Mouse (Mus musculus): ENCODE measurements around the gene Fndc9. TPM values are rescaled to one million over a fixed set of nuclear protein-coding genes. Genes with fewer than 3 reads are reported as not detected.

Gene Fndc9
- polyA plus RNA-seq, 1 experiment from 2014 or later: 0.09 TPM

GRCm38 (mm10) chr11:46248352-46248751 is 13.0 kb downstream of the Fndc9 start:
- H3K9me3 ChIP-seq (ENCODE audit: low read length): no peaks in the 10 kb centered on the region
- no peak overlapping the region for H3K4me3 ChIP-seq (ENCODE audit: low read length)
- no peak overlapping the region for H3K9ac ChIP-seq (replicated peaks; ENCODE audit: low read length)
- no peaks in the 10 kb centered on the region for H3K27me3 ChIP-seq (ENCODE audit: insufficient read depth, low read length)
- H3K4me2 ChIP-seq (replicated peaks; ENCODE audit: low read depth, low read length): no peak overlapping the region
- H3K36me3 ChIP-seq (ENCODE audit: insufficient read depth, low read length): no peaks in the 10 kb centered on the region
- no peaks in the 10 kb centered on the region for H3K4me1 ChIP-seq (ENCODE audit: insufficient read depth, low read length)
- 83% methylated on average over 3 of the region's 3 CpGs for WGBS
- ATAC-seq (ENCODE audit: low FRiP score, low TSS enrichment): no peak
- no peak overlapping the region for H3K27ac ChIP-seq (ENCODE audit: low read length)

GRCm38 (mm10) chr11:46251994-46252393 is 16.7 kb downstream of the Fndc9 start:
- Histone ChIP-seq H3K27ac (ENCODE audit: low read length) (no peak overlapping the region), H3K36me3 (ENCODE audit: insufficient read depth, low read length) (peaks cover 4% of the 10 kb centered on the region), H3K4me1 (ENCODE audit: insufficient read depth, low read length) (no peaks in the 10 kb centered on the region), H3K4me3 (ENCODE audit: low read length) (no peak overlapping the region), H3K9me3 (ENCODE audit: low read length) (peaks cover 2% of the 10 kb centered on the region; the same call in 1 of the 2 replicates), H3K27me3 (ENCODE audit: insufficient read depth, low read length) (no peaks in the 10 kb centered on the region), H3K9ac (replicated peaks; ENCODE audit: low read length) (no peak overlapping the region), H3K4me2 (replicated peaks; ENCODE audit: low read depth, low read length) (no peak overlapping the region)
- peak; percentile 31; the same call in 1 of the 2 replicates for ATAC-seq (ENCODE audit: low FRiP score, low TSS enrichment)
- 27% methylated on average over 7 of the region's 7 CpGs for WGBS

GRCm38 (mm10) chr11:46255291-46255690 is 20.0 kb downstream of the Fndc9 start:
- no peaks in the 10 kb centered on the region for H3K27me3 ChIP-seq (ENCODE audit: insufficient read depth, low read length)
- H3K9ac ChIP-seq (replicated peaks; ENCODE audit: low read length): no peak overlapping the region

GRCm38 (mm10) chr11:46258207-46258606 is 22.9 kb downstream of the Fndc9 start:
- H3K36me3 ChIP-seq (ENCODE audit: insufficient read depth, low read length): peaks cover 12% of the 10 kb centered on the region
- no peak overlapping the region for H3K9ac ChIP-seq (replicated peaks; ENCODE audit: low read length)
- no peaks in the 10 kb centered on the region for H3K27me3 ChIP-seq (ENCODE audit: insufficient read depth, low read length)
- 76% methylated on average over 4 of the region's 4 CpGs for WGBS
- H3K27ac ChIP-seq (ENCODE audit: low read length): no peak overlapping the region
- no peak for ATAC-seq (ENCODE audit: low FRiP score, low TSS enrichment)
- no peak overlapping the region for H3K4me2 ChIP-seq (replicated peaks; ENCODE audit: low read depth, low read length)
- H3K9me3 ChIP-seq (ENCODE audit: low read length): peaks cover 3% of the 10 kb centered on the region; the same call in 1 of the 2 replicates
- no peaks in the 10 kb centered on the region for H3K4me1 ChIP-seq (ENCODE audit: insufficient read depth, low read length)
- no peak overlapping the region for H3K4me3 ChIP-seq (ENCODE audit: low read length)

More at GRCm38 (mm10) chr11:46255291-46255690, 20.0 kb downstream of the Fndc9 start:
- no peak overlapping the region for H3K27ac ChIP-seq (ENCODE audit: low read length)
- no peak overlapping the region for H3K4me3 ChIP-seq (ENCODE audit: low read length)
- H3K36me3 ChIP-seq (ENCODE audit: insufficient read depth, low read length): peaks cover 6% of the 10 kb centered on the region
- H3K4me2 ChIP-seq (replicated peaks; ENCODE audit: low read depth, low read length): no peak overlapping the region
- H3K9me3 ChIP-seq (ENCODE audit: low read length): peaks cover 3% of the 10 kb centered on the region; the same call in 1 of the 2 replicates
- ATAC-seq (ENCODE audit: low FRiP score, low TSS enrichment): no peak
- H3K4me1 ChIP-seq (ENCODE audit: insufficient read depth, low read length): no peaks in the 10 kb centered on the region
- 98% methylated on average over 2 of the region's 2 CpGs for WGBS

- H3K36me3 ChIP-seq (ENCODE audit: insufficient read depth, low read length): peaks cover 12% of the 10 kb centered on the region
- H3K4me2 ChIP-seq (replicated peaks; ENCODE audit: low read depth, low read length): no peak overlapping the region
- peak; percentile 54; the same call in 1 of the 2 replicates for ATAC-seq (ENCODE audit: low FRiP score, low TSS enrichment)
- 82% methylated on average over 8 of the region's 8 CpGs for WGBS
- no peaks in the 10 kb centered on the region for H3K4me1 ChIP-seq (ENCODE audit: insufficient read depth, low read length)
- no peak overlapping the region for H3K9ac ChIP-seq (replicated peaks; ENCODE audit: low read length)
- H3K4me3 ChIP-seq (ENCODE audit: low read length): no peak overlapping the region
- H3K9me3 ChIP-seq (ENCODE audit: low read length): peaks cover 3% of the 10 kb centered on the region; the same call in 1 of the 2 replicates
- H3K27me3 ChIP-seq (ENCODE audit: insufficient read depth, low read length): no peaks in the 10 kb centered on the region
- no peak overlapping the region for H3K27ac ChIP-seq (ENCODE audit: low read length)
These were observed 23.4 kb downstream of the Fndc9 start for GRCm38 (mm10) chr11:46258749-46259148.

- no peak overlapping the region for H3K4me2 ChIP-seq (replicated peaks; ENCODE audit: low read depth, low read length)
- peaks cover 6% of the 10 kb centered on the region; the same call in 1 of the 2 replicates for H3K36me3 ChIP-seq (ENCODE audit: insufficient read depth, low read length)
- WGBS: 54% methylated on average over 3 of the region's 3 CpGs
These were observed 27.5 kb downstream of the Fndc9 start for GRCm38 (mm10) chr11:46262854-46263253.

GRCm38 (mm10) chr11:46263291-46263690 is 28.0 kb downstream of the Fndc9 start:
- H3K4me3 ChIP-seq (ENCODE audit: low read length): no peak overlapping the region
- H3K27me3 ChIP-seq (ENCODE audit: insufficient read depth, low read length): no peaks in the 10 kb centered on the region
- no peaks in the 10 kb centered on the region for H3K4me1 ChIP-seq (ENCODE audit: insufficient read depth, low read length)
- H3K27ac ChIP-seq (ENCODE audit: low read length): no peak overlapping the region
- H3K4me2 ChIP-seq (replicated peaks; ENCODE audit: low read depth, low read length): no peak overlapping the region
- ATAC-seq (ENCODE audit: low FRiP score, low TSS enrichment): no peak
- H3K9ac ChIP-seq (replicated peaks; ENCODE audit: low read length): no peak overlapping the region
- H3K9me3 ChIP-seq (ENCODE audit: low read length): no peaks in the 10 kb centered on the region
- 86% methylated on average over 11 of the region's 11 CpGs for WGBS
- H3K36me3 ChIP-seq (ENCODE audit: insufficient read depth, low read length): peaks cover 6% of the 10 kb centered on the region; the same call in 1 of the 2 replicates

More at GRCm38 (mm10) chr11:46262854-46263253, 27.5 kb downstream of the Fndc9 start:
- Histone ChIP-seq H3K27me3 (ENCODE audit: insufficient read depth, low read length) (no peaks in the 10 kb centered on the region), H3K4me3 (ENCODE audit: low read length) (no peak overlapping the region), H3K27ac (ENCODE audit: low read length) (no peak overlapping the region), H3K9ac (replicated peaks; ENCODE audit: low read length) (no peak overlapping the region), H3K9me3 (ENCODE audit: low read length) (no peaks in the 10 kb centered on the region), H3K4me1 (ENCODE audit: insufficient read depth, low read length) (no peaks in the 10 kb centered on the region)
- ATAC-seq (ENCODE audit: low FRiP score, low TSS enrichment): no peak

- no peak for ATAC-seq (ENCODE audit: low FRiP score, low TSS enrichment)
- 74% methylated on average over 3 of the region's 3 CpGs for WGBS
- H3K27me3 ChIP-seq (ENCODE audit: insufficient read depth, low read length): no peaks in the 10 kb centered on the region
These were observed 29.3 kb downstream of the Fndc9 start for GRCm38 (mm10) chr11:46264584-46264983.

GRCm38 (mm10) chr11:46265031-46265786 is 29.9 kb downstream of the Fndc9 start:
- no peak overlapping the region for H3K9ac ChIP-seq (replicated peaks; ENCODE audit: low read length)
- no peaks in the 10 kb centered on the region for H3K4me1 ChIP-seq (ENCODE audit: insufficient read depth, low read length)
- peaks cover 6% of the 10 kb centered on the region; the same call in 1 of the 2 replicates for H3K36me3 ChIP-seq (ENCODE audit: insufficient read depth, low read length)
- WGBS: 86% methylated on average over 11 of the region's 11 CpGs
- no peak for ATAC-seq (ENCODE audit: low FRiP score, low TSS enrichment)
- no peaks in the 10 kb centered on the region for H3K27me3 ChIP-seq (ENCODE audit: insufficient read depth, low read length)
- H3K9me3 ChIP-seq (ENCODE audit: low read length): no peaks in the 10 kb centered on the region
- no peak overlapping the region for H3K27ac ChIP-seq (ENCODE audit: low read length)
- no peak overlapping the region for H3K4me3 ChIP-seq (ENCODE audit: low read length)
- no peak overlapping the region for H3K4me2 ChIP-seq (replicated peaks; ENCODE audit: low read depth, low read length)

More at GRCm38 (mm10) chr11:46264584-46264983, 29.3 kb downstream of the Fndc9 start:
- Histone ChIP-seq H3K4me2 (replicated peaks; ENCODE audit: low read depth, low read length) (no peak overlapping the region), H3K4me3 (ENCODE audit: low read length) (no peak overlapping the region), H3K9me3 (ENCODE audit: low read length) (no peaks in the 10 kb centered on the region), H3K36me3 (ENCODE audit: insufficient read depth, low read length) (peaks cover 6% of the 10 kb centered on the region; the same call in 1 of the 2 replicates), H3K27ac (ENCODE audit: low read length) (no peak overlapping the region), H3K9ac (replicated peaks; ENCODE audit: low read length) (no peak overlapping the region), H3K4me1 (ENCODE audit: insufficient read depth, low read length) (no peaks in the 10 kb centered on the region)

- ATAC-seq (ENCODE audit: low FRiP score, low TSS enrichment): peak; percentile 72; the same call in 1 of the 2 replicates
- 30% methylated on average over 7 of the region's 7 CpGs for WGBS
- no peak overlapping the region for H3K4me2 ChIP-seq (replicated peaks; ENCODE audit: low read depth, low read length)
These were observed 33.7 kb downstream of the Fndc9 start for GRCm38 (mm10) chr11:46268991-46269390.

More at GRCm38 (mm10) chr11:46268991-46269390, 33.7 kb downstream of the Fndc9 start:
- H3K27ac ChIP-seq (ENCODE audit: low read length): no peak overlapping the region
- H3K36me3 ChIP-seq (ENCODE audit: insufficient read depth, low read length): peaks cover 4% of the 10 kb centered on the region; the same call in 1 of the 2 replicates
- H3K9me3 ChIP-seq (ENCODE audit: low read length): no peaks in the 10 kb centered on the region
- no peaks in the 10 kb centered on the region for H3K27me3 ChIP-seq (ENCODE audit: insufficient read depth, low read length)
- H3K9ac ChIP-seq (replicated peaks; ENCODE audit: low read length): no peak overlapping the region
- no peaks in the 10 kb centered on the region for H3K4me1 ChIP-seq (ENCODE audit: insufficient read depth, low read length)
- no peak overlapping the region for H3K4me3 ChIP-seq (ENCODE audit: low read length)

All from kidney, embryonic 16.5 days (tissue).